Mouse (Mus musculus) kidney, adult 8-10 months (tissue): ENCODE results near the gene Rae1.

Source experiments
- DNase-seq, 2 experiments: peaks; one replicate each; pipeline ENCODE4 v3.0.0; 2022

The Rae1 gene

GRCm38 (mm10) chr2:172997748-172998147, 2.2 kb upstream of the Rae1 start:
- peak; percentile 45 to 55 for DNase-seq

GRCm38 (mm10) chr2:172998478-172998877, 1.4 kb upstream of the Rae1 start:
- peak; percentile 47 to 57 for DNase-seq

- DNase-seq: peak; percentile 52 to 56
Observed at GRCm38 (mm10) chr2:173000285-173000652, 352 bp downstream of the Rae1 start.

GRCm38 (mm10) chr2:173000921-173001320, 1.0 kb downstream of the Rae1 start:
- no peak for DNase-seq

GRCm38 (mm10) chr2:173003737-173004136, 3.8 kb downstream of the Rae1 start:
- no peak for DNase-seq

GRCm38 (mm10) chr2:173010220-173010717, 10.4 kb downstream of the Rae1 start:
- no peak for DNase-seq

- DNase-seq: no peak
Observed at GRCm38 (mm10) chr2:173011440-173011839, 11.5 kb downstream of the Rae1 start.

GRCm38 (mm10) chr2:173014741-173015287, 14.9 kb downstream of the Rae1 start:
- DNase-seq: no peak

GRCm38 (mm10) chr2:173017940-173018339, 18.0 kb downstream of the Rae1 start:
- DNase-seq: no peak

- DNase-seq: peak in 1 of 2 experiments; percentile 42
Observed at GRCm38 (mm10) chr2:173018618-173019017, 18.7 kb downstream of the Rae1 start.

- no peak for DNase-seq
Observed at GRCm38 (mm10) chr2:173019322-173019721, 19.4 kb downstream of the Rae1 start.

- DNase-seq: peak; percentile 89 to 93
Observed at GRCm38 (mm10) chr2:173019790-173020189, 19.9 kb downstream of the Rae1 start.

- DNase-seq: no peak
Observed at GRCm38 (mm10) chr2:173020430-173020829, 20.5 kb downstream of the Rae1 start, which contains the start of gene Rbm38. Gene Rbm38, plus strand, starts transcription at chr2:173020498.

GRCm38 (mm10) chr2:173021633-173022055, 21.7 kb downstream of the Rae1 start:
- peak; percentile 90 to 94 for DNase-seq

- no peak for DNase-seq
Observed at GRCm38 (mm10) chr2:173022056-173022681, 22.3 kb downstream of the Rae1 start.

- DNase-seq: no peak
Observed at GRCm38 (mm10) chr2:173022813-173023212, 22.9 kb downstream of the Rae1 start.

GRCm38 (mm10) chr2:173023371-173023851, 23.5 kb downstream of the Rae1 start:
- DNase-seq: no peak

- no peak for DNase-seq
Observed at GRCm38 (mm10) chr2:173023966-173024365, 24.0 kb downstream of the Rae1 start.

GRCm38 (mm10) chr2:173024392-173024791, 24.5 kb downstream of the Rae1 start:
- no peak for DNase-seq

- DNase-seq: no peak
Observed at GRCm38 (mm10) chr2:173024938-173025337, 25.0 kb downstream of the Rae1 start.

- DNase-seq: no peak
Observed at GRCm38 (mm10) chr2:173026286-173026685, 26.4 kb downstream of the Rae1 start.

- DNase-seq: no peak
Observed at GRCm38 (mm10) chr2:173026688-173027131, 26.8 kb downstream of the Rae1 start.

- no peak for DNase-seq
Observed at GRCm38 (mm10) chr2:173027169-173027823, 27.4 kb downstream of the Rae1 start.
